Mouse (Mus musculus) embryo, embryonic 10.5 days (tissue): Measurements from ENCODE around the gene Sema3e.

Source experiments
- DNase-seq: peaks from one replicate; pipeline ENCODE4 v3.0.0-alpha.2; 2015; ENCODE audit warnings: low spot score

The Sema3e gene

DNA sequence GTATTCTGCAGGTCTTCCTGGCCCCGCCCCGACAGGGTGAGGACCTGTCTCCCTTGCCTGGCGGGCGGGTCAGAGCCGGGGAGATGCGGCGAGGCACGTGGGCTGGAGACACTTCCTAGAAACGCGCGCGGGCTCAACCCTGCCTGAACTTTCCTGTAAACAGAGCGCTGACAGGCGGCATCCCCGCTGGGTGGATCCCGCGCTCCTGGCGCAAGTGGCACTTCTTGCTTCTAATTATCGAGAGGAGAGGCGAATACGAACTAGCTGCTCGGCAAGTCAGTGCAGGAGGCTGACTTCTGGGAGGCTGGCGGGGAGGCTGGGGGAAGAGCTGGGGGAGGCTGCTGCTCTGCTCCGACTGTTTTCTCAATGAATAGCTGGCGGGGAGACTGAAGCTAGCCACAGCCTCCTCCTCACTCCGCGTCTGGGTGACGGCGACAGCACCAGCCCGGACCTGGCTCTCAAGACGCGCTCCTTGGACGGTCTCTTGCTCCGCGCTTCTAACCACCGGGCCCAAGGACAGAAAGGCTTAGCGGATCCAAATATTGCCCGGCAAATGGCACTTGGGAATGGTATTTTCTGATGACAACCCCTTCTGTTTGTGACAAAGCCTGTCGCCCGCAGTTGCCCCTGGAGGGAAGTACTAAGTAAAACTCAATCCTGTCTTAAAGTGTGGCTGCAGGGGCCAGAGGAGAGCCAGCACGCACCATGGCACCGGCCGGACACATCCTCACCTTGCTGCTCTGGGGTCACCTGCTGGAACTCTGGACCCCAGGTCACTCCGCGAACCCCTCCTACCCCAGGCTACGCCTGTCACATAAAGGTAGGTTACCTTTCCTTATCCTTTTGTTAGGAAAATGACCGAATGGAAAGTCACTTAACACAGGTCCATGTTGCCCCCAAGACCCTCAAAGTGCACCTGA, at the start of gene Sema3e:
TSS of gene Sema3e (plus strand) at position 72 of the 920 bp plus-strand sequence.
- DNase-seq, result peak; percentile 66

DNA sequence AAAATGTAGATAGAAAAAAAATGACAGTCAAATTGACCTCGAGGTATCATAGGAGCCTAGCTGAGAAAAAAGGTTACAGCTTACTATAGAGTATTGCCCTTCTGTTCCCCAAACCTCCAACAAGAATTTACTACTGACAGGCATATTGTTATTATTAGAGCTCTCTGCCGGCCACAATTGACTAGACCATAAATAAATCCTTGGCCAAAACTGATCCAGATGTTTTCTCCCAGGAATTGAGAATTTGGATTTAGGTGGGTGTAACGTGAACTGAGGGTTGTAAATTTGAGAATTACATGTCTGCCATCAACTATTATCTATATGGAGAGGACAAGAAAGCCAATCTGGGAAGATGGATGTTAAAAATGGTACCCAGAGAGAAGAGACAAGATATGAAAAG, 47.5 kb upstream of the Sema3e start:
- DNase-seq, result peak; percentile 56

DNA sequence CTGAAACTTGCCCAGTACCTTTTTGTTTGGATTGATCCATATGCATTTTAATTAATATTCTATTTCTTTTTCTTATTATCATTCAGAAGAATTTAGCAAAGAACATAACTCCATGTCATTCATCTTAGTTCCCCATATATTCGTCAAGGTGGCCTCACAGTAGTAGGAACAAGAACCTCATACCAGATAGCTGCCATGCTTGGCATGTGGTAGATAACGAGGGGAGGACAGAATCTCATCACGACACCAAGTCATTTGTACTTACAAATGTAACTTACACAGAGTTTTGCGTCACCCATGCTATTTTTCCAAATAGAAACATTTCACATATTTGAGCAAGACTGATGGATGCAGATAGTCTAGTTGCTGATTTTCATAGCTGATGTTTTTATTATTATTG, 45.9 kb upstream of the Sema3e start:
- DNase-seq, result no peak

DNA sequence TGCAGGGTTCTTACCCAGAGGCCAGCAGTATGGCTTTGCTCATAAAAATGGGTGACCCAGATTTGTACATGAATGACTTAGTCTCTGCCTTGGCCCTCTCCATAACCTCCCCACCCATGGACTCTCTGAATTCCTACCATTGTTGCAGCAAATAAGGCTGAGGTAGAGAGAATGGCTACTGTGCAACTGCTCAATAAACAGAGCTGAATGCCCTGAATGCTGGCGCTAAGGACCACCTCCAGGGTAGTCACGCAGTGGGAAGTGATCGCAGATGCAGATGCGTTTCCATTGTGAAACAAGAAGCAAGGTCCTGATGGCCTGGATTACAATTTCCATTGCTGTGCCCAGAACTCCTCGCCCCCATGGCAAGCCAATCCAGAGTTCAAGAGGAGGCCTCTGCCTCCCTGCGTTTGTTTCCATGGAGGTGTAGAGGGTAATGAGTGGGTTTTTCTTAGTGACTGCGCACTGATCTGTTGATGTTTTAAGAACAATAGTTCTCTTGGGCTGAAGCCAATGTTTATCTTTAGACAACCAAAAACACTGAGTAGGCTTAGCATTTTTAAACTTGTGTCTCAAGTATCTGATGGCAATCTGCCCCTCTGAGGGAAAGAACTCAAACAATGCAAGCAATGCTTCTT, 42.5 kb upstream of the Sema3e start:
- DNase-seq, result peak; percentile 27

DNA sequence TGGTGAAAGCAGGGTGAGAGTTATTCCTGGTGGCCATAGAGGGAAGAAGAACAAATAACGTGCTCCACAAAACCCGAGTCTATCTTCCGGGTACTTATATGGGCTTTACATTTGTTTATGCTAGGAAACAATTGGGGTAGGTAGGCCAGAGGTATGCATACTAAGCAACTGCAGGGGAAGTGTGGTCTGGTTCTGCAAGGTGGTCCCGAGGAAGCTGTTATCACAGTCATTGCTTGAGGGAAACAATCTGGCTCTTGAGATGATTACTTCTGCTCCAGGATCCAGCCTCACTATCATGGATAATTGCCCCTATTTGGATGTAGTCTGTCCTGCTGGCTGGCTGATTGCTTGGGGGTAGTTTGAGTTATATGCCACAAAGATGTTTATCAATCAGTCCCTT, 41.5 kb upstream of the Sema3e start:
- no peak for DNase-seq

DNA sequence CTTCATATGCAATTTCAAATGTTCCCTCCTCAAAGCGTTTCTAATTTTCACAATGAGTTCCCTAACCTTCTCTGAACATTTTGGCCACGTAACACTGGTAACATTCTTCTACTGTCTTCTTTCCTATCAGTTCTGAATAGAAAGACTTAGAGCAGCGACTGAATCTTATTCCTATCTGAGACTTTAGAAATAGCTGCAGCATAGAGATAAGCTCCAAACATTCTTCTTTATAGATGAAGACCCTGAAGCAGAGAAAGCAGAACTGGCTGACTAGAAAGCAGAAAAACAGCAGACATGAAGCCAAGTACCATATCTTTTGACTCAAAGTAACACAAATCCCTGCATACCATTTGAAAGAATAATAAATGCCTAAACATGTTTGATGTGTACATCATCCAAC, 39.4 kb upstream of the Sema3e start:
- DNase-seq, result no peak

DNA sequence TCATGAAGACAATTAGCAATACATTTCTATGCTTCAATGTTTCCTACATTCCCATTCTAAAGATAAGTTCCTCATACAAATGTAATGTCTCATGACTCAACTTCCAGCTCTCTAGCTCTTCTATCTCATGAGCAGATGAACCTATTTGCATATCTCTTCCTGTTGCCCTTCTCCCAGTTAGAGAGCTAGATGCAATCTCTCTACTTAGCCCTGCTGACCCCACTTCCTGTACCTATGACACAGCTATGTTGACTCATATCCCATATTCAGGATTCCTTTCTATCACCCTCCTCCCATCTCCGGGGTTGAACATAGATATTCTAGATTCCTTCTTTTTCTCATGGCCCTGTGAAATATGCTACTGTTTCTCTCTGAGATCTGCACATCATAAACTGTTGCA, 38.0 kb upstream of the Sema3e start:
- DNase-seq, result no peak

DNA sequence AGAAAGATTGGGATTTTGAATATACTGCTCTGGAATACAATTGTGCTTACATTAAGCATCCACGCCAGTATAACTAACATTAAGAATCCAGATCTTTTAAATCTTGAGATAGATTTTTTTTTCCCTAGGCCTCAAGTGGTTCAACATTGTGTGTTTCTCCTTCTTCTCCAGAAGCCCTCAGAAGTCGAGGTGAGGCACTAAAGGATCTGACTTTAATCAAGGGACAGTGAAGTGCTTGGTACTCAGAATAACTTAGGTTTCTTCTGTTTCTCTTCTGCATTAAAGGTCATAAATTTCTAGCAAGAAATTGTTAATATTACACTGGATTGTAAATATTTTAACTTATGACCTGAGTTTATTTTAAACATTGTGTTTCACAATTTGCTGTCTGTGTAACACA, 37.1 kb upstream of the Sema3e start:
- DNase-seq, result no peak

DNA sequence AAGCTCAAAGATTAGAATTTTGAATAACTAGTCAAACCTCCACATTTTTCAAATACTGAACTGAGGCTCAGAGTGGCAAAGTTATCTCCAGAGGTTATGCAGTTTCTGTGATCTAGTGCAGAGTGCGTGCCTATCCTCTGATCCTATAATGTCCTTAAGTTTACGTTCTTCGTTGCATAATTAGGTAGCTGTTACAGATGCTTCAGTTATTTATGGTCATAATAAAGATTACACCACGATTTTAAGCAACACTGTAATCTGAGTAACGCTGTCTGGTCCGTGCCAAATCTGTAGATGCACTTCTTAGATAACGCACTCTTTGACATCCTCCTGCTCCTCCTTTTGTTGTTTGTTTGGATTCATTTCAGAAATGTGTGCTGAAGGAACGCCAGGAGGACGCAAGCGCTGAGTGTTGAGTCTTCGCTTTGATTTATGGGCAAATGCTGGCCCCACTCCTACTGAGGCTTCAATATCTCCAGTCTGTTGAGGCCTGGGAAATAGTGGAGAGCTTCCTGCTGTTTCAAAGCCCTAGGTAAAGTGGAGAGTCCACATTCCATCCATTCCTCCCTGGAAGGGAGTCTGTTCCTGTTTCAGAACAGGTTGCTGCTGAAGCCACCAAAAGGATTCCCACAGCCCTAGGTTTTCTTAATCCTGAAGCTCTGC, 32.2 kb upstream of the Sema3e start:
- no peak for DNase-seq

DNA sequence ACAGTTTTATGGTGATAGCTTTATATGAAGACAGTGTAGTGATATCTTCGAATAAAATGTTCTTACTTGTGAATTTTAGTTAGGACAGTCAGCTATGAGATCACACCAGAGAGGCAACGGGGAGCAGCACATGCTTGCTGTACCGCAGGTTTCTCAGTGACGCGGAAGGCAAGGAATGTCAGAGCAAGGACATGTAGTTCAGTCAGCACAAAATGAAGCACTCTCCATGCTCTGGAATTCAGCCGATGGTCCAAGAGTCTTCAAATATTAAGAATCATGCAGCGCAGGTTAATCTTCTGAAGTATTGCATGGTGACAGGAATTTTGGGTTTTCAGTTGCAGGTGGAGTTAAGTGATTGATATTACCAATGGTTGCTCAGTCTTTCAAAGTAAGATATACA, 3.3 kb downstream of the Sema3e start:
- DNase-seq, result no peak

DNA sequence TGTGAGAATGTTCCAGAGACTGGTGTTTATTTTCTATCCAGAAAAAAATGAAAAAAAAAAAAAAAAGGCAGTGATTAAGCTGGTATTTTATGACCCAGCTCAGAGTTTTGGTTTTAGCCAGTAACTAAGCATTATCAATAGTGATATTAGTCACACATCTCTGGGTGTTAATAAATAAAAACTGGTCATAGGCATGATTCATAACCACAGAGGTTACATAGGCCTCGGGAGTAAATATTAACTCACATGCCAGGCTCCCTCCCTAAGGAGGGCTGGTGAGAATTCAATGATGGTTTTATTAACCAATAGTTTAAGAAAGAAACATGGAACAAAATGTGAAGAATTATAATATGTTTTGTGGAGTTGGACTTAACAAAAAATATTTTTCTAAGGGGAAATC, 5.7 kb downstream of the Sema3e start:
- DNase-seq, result no peak

DNA sequence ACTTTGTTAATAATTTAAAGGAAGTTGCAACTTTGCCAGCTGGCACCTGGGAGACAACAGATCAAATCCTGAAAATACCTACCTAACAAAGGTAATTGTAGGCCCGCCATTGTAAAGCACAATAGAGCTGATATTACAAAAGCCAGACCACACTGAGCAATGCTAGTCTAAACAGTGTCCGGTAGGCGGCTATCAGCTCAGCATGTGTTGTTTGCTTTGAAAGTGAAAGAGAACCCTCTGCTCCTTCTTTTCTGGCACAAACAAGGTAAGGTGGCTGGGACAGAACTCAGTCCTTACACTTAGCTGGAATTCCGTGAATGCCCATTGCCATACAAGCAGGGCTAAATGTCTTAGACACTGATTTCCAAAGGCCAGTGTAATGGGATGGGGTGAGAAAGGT, 7.0 kb downstream of the Sema3e start:
- DNase-seq, result no peak

DNA sequence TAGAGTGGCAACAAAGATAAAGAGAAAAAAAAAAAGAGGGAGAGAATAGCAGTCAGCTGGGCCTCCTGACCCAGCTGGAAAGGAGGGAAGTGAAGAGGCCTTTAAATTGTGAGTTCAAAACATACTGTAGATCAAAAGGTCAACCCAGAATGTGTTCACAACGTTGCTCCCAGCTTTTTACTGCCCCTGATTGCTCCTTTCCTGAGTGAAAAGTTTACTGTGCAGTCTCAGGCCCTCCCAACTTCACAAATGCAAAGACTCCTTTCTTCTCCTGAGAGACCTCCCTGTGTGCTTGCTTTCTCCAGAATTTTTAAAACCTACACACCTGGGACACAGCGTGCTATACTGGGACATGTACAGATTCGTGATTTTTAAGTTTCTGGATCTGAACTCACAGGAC, 8.2 kb downstream of the Sema3e start:
- no peak for DNase-seq

DNA sequence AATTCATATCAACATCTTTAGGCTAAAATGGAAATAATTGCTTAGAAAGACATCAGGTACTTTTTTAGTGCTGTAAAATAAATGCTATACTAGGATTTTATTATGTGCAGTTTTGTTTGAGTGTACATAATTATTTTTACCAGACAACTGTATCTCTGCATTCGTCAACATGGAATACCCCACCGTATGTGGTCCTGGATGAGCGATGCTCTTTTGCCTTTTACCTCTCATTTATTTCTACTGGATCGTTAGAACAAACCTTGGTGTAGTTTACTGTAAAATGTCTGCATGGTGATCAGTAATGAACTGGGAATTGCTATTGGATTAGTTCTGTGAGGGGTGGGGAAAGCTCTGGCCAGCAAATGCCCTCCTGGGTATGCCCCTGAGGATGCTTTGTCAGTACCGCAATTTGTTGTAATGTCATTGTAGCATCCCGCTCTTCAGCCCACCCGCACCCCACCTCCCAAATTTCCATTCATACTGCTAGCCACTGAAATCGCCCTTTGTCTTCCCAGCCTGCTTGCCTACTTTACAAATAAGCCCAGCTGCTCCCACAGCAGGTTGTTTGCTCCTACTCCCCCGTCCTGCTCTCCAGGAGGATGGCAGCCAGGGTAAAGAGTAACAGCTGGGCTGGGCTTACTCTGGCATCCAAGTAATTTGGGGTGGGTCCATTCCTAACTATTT, 13.9 kb downstream of the Sema3e start:
- peak; percentile 51 for DNase-seq

DNA sequence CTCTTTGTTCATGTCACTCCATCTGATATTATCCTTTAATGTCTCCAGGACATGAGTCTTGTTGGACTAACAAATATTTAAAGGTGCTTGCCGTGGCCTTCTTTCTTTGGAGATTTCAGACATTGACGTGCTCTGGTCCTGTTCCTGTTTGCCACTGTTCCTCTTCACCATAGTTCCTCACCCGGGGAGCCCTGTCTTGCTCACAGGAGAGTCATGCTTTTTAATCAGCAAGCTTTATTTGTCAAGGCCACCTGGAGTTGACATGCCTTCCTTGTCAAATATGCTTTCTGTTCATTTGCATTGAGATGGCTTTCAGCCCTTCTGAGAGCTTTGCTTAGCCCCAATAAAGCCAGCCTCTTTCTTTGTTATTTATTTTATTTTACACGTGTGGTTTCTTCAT, 15.1 kb downstream of the Sema3e start:
- no peak for DNase-seq

DNA sequence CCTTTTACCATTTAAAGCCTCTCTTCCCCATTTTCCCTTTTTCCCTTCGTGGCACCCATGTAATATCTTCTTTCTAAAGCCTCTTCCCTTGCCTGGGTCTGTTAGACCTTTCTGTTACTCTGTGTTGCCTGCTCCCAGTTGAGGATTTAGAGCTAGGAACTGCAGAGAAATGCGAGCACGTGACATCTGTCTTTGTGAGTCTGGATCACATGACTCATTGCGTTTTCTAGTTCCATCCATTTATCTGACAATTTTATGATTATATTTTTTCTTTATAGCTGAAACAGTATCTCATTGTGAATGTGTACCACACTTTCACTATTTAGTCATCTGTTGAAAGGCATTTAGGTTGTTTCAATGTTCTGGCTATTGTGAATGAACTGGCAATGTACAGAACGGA, 18.0 kb downstream of the Sema3e start:
- no peak for DNase-seq

DNA sequence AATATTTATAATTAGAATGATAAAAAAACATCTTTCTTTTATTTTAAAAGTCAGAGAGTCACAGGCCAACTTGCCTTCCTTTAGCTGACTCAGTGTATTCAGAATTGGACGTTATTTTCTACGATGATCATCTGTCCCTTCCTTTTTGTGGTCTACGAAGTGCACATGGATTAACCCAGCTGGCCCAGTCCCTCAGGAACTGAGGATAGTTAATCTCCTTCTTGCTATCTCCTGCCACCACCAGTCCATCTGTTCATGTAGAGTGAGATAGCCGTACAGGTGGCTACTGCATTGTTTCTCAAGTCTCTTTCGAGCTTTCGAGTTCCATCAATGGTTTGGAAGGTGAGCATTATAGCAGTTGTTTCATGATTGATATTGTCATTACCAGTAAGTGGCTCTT, 18.9 kb downstream of the Sema3e start:
- no peak for DNase-seq

DNA sequence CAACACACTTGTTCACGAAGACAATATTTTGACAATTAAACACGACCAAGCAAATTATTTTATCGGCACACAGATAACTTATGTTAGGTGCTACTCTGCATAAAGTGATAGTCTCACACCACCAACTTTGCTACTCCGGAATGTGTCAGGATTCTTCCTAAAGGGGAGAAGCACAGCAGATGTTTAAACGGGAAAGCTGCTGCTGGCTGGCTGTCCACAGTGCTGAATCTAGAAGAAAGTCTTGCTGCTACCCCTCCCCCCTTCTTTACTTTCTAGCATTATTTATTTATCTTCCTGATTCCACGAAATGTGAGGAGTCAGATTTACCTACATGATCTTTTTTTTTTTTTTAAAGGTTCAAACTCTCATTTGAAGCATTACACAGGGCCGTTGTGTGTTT, 23.6 kb downstream of the Sema3e start:
- peak; percentile 45 for DNase-seq

DNA sequence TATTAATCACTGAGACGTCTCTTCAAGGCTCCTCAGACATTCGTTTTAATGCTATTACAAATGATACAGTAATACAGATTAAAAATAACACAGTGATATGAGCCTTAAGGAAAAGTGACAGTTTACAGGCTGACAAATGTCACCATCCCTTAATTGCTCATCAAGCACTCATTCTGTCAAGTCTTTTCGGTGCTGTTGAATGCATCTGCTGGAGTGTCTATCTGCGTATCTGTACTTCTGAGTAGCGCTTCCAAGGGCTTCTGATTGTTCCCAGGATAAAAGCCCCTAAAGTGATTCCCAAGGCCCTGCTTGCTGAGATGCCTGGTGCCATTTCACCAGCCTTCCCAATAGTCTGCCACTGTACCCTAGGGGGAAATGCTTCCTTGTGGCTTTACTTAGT, 29.4 kb downstream of the Sema3e start:
- DNase-seq, result no peak

DNA sequence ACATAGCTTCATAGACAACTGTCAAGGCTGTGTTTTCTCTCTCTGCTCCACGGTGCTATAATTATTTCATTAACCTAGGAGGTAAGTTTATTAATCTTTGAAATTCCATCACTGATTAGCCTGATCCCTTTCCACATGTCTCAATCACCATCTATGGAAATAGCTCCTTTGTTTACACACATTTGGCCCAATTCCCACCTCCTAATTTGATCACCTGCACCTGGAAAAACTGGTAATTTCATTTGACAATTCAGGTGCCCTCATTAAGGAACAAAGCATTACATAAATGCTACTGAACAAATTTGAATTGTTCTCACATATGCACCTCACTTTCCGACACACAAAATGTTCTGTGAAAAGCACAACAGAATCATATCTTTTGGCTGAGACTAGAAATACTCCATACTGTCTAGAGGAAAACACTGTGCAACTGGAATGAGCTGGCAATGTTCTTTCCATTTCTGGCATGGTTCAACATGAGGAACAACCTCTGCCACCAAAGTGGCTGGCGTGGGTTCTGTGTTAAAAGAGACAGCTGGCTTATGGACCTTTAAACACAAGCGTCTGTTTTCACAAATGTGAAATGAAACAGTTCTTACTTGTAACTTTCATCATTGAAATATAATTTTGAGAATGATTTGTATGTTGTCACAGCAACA, 34.9 kb downstream of the Sema3e start:
- no peak for DNase-seq

DNA sequence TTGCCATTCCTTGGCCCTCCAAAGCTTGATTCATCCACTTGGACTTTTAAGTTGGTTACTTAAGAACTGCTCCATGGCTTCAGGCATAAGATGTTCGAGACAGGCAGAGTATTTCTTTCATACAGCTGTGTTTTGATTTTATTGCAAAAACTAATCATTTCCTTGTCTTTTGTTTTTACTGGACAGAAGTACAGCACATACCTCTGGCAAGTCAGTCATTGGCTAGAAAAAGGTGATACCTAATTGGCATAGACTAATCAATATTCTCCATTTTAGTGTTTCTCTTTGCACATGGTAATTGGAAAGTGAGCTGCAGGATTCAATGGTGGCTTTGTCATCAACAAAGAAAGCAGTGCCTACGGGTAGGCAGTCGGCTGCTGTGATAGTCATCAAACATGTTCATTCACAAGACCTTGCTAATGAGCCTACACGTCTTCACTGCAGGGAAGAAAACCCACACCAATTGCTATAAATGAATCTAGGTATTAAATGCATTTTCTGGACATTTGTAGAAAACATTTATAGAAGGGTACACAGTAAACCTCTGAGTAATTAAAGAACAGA, 37.9 kb downstream of the Sema3e start:
- no peak for DNase-seq

DNA sequence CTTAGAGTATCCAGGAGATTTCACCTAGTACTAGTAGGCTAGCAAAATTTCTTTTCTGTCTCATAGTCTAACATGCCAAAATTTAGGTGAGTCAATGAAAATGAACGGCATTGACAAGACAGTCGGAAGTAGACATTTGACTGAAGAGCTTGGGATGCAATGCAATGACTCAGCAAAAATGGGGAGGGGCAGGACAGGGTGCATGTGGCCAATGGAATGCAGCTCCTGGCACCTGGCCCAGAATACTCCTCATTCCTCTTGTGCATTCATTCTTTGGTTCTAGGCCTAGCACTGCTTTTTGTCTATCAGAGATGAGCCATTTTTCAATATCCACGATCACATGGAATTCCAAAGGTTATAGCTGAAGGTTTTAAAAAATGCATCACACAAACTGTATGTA, 48.1 kb downstream of the Sema3e start:
- no peak for DNase-seq
